Mouse (Mus musculus): ENCODE results near the gene Hyal1. TPM values are rescaled to one million over a fixed set of nuclear protein-coding genes. Genes with fewer than 3 reads are reported as not detected.

Hyal1 gene
- polyA plus RNA-seq, 1 experiment from 2014 or later, result 6.8 TPM

DNA sequence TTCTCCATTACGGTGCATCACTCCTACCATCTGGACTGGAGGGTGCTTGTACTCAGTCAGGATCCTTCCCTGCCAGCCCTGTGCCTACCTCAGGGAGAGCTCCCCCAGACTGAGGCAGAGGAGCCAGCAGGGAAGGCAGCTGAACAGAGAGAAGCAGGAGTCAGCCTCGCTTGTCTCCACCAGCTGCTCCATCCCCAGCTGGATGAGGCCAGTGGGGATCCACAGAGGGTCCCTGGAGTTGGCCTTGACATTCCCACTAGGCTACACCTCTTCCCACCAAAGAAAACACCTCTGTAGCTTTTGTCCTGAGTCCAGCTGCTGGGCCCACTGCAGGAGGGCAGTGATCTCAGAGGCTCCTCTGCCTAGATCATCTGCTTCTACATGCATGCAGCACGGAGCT, 48.2 kb downstream of the Hyal1 start:
- no peaks in the 10 kb centered on the region for H3K9me3 ChIP-seq
- 79% methylated on average over 3 of the region's 3 CpGs for WGBS
- H3K27ac ChIP-seq, result peak overlapping the region; percentile 56
- H3K36me3 ChIP-seq, result peaks cover 63% of the 10 kb centered on the region
- no peaks in the 10 kb centered on the region for H3K27me3 ChIP-seq (ENCODE audit: insufficient read depth, poor library complexity, severe bottlenecking)
- no peak overlapping the region for H3K4me3 ChIP-seq
- peaks cover 72% of the 10 kb centered on the region for H3K4me1 ChIP-seq
- DNase-seq (ENCODE audit: low spot score), result no peak

DNA sequence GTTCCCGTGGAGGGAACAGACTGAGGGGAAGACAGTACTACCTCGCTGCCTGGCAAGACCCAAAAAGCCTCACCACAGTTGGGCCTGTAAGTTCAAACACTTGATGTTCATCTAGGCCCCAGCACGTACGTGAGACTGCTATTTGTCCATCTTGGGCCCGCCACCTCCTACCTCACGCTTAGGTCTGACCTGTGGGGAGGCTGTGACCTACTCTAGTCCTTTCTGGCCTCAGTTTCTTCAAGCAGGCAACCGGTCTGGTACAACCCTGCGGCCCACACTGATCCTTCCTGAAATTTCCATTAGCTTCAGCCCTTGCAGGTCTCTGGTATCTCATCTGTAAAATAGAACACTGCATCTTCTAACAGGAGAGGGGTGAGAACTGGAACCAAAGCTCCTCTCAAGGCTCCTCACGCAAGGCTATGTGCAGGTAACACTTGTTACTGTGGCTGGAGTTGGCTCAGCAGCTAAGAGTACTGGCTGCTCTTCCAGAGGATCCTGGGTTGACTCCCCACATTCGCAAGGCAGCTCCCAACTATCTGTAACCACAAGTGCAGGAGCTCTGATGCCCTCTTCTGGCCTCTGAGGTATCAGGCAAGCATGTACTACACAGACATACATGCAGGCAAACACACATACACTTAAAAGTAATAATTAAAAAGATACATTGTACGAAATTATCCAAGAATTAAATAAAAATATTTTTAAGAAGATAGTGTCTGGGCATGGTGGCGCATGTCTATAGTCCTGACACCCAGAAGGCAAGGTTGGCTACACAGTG, 48.8 kb downstream of the Hyal1 start:
- H3K9me3 ChIP-seq, result no peaks in the 10 kb centered on the region
- WGBS, result 85% methylated on average over 12 of the region's 12 CpGs
- peak overlapping the region; percentile 90 for H3K27ac ChIP-seq
- H3K4me1 ChIP-seq, result peaks cover 72% of the 10 kb centered on the region
- DNase-seq (ENCODE audit: low spot score), result no peak
- H3K27me3 ChIP-seq (ENCODE audit: insufficient read depth, poor library complexity, severe bottlenecking), result no peaks in the 10 kb centered on the region
- H3K4me3 ChIP-seq, result no peak overlapping the region
- H3K36me3 ChIP-seq, result peaks cover 57% of the 10 kb centered on the region

DNA sequence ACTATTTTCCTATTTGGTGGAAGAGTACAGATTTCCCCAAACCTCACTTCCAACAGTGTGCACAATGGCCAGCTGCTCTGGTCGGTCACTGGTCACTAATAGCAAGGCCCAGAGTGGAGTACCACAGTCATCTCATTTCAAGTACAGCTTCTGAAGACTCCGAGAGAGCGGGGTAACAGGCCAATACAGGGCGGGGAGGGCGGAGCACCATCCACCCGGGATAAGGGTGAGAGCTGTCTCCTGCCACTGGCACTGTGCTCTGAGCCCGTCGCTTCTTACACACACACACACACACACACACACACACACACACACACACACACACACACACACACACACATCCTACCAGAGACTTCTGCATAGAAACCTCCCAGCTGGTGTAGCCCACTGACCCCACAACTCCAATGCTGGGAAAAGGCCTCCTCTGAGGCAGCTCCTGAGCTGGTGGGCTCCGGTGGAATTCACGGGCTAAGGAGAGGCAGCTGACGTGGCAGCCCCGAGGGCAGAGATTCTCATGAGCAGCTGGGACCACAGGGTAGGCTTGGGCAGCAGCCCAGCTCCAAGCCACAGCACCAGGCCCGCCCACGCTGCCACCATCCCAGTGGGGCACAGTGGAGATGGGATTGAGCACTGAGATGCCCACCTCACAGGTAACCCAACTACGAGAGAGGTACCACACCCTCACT, 49.6 kb downstream of the Hyal1 start:
- H3K36me3 ChIP-seq, result peaks cover 55% of the 10 kb centered on the region
- H3K27me3 ChIP-seq (ENCODE audit: insufficient read depth, poor library complexity, severe bottlenecking), result no peaks in the 10 kb centered on the region
- 51% methylated on average over 14 of the region's 15 CpGs for WGBS
- H3K4me1 ChIP-seq, result peaks cover 74% of the 10 kb centered on the region
- no peaks in the 10 kb centered on the region for H3K9me3 ChIP-seq
- no peak for DNase-seq (ENCODE audit: low spot score)
- H3K4me3 ChIP-seq, result peak overlapping the region; percentile 42
- H3K27ac ChIP-seq, result peak overlapping the region; percentile 90

DNA sequence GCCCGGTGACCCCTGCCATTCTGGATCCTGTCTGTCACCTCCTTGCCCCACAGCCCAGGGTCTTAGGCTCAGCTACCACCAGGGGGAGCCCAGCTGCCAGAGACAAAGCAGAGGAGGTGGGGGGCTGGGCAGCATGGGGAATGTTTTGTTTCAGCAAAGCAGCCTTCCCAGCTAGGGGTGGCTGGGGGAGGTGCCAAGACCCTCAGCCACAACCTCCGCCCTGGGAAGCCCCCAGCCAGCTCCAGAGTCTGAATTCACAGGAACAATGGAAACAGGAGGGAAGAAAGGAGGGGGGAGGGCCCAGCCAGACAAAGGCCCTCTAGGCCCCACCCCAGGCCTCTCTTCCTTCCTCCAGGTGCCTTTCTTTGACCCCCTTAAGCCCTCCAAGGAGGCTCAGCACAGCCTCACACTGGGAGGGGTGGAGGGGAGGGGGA, 50.1 kb downstream of the Hyal1 start:
- Histone ChIP-seq H3K27ac (peak overlapping the region; percentile 90), H3K36me3 (peaks cover 57% of the 10 kb centered on the region), H3K4me3 (peak overlapping the region; percentile 42), H3K9me3 (no peaks in the 10 kb centered on the region), H3K4me1 (peaks cover 79% of the 10 kb centered on the region), H3K27me3 (ENCODE audit: insufficient read depth, poor library complexity, severe bottlenecking) (no peaks in the 10 kb centered on the region)
- peak; percentile 92 for DNase-seq (ENCODE audit: low spot score)
- 0% methylated on average over 2 of the region's 2 CpGs for WGBS

DNA sequence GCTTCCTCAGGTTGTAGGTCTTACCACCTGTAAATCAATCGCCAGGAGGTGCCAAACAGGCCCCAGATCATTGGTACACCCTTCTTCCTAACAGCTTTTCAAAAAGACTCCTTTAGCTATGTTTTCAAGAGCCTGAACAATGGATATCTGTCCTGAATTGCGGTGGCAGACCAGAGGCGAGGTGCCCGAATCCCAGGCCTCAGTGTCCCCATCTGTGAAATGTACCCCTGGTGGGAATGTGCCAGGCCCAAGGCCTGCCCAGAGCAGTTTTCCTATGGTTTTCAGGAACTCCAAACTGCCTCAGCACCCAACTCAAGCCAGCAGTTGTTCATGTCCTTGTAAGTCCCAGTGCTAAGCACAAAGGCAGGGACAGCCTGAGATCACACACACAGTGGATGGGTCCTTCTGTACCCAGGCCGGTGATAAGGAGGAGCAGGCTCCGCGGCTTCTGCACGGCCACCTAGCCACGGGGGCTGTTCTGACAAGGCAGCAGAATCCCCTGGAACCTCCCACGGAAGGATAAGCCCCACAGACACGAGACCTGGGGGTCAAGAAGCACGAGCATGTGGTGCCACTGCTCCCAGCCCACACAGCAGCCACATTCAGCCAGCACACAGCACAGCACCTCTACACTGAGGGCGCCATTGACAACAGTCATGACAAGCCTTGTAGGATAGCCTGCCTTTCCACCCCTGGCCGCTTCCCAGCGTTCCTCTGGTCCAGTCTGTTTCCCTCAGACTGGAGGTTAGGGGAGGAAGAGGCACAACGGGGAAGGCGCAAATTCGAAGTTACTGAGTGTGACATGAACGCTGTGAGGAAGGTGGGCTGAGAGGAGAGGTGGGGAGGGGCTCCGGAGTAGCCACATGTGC, 50.9 kb downstream of the Hyal1 start:
- H3K36me3 ChIP-seq, result peaks cover 55% of the 10 kb centered on the region
- DNase-seq (ENCODE audit: low spot score), result no peak
- peak overlapping the region; percentile 90 for H3K27ac ChIP-seq
- no peaks in the 10 kb centered on the region for H3K27me3 ChIP-seq (ENCODE audit: insufficient read depth, poor library complexity, severe bottlenecking)
- peaks cover 87% of the 10 kb centered on the region for H3K4me1 ChIP-seq
- H3K4me3 ChIP-seq, result peak overlapping the region; percentile 42
- no peaks in the 10 kb centered on the region for H3K9me3 ChIP-seq
- 31% methylated on average over 20 of the region's 20 CpGs for WGBS

DNA sequence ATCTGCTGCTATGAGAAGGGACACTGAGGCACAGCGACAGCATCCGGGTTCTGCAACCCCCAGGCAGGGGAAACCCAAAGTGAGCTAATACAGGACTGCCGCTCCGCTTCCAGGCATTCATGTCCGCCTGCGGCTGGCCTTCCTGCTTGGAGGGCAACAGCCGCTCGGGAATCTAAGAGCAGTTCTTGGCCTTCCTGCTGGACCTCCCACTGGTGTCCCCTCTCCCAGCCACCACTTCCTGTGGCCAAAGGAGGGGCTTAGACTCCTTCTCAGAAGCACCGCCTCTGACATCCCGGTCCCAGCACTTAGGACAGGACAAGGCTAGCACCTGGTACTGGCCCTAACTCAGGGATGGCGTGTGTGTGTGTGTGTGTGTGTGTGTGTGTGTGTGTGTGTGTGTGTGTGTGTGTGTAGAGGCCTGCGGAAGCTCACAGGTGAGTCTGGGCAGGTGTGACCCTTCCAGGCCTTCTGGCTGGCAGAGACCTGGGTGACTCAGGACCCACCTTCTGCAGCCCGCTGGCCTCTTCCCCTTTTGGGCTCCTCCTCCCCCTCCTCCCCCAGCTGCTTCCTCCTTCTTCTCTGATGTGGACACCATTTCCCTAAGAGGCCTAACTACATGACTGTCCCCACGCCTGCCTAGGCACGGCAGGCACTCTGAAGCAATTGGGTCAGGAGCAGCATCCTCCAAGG, 52.1 kb downstream of the Hyal1 start:
- H3K27me3 ChIP-seq (ENCODE audit: insufficient read depth, poor library complexity, severe bottlenecking), result no peaks in the 10 kb centered on the region
- 44% methylated on average over 13 of the region's 15 CpGs for WGBS
- H3K4me1 ChIP-seq, result peaks cover 94% of the 10 kb centered on the region
- peak overlapping the region; percentile 42; the same call in 1 of the 2 replicates for H3K4me3 ChIP-seq
- H3K27ac ChIP-seq, result peak overlapping the region; percentile 90
- no peak for DNase-seq (ENCODE audit: low spot score)
- no peaks in the 10 kb centered on the region for H3K9me3 ChIP-seq
- peaks cover 45% of the 10 kb centered on the region for H3K36me3 ChIP-seq

DNA sequence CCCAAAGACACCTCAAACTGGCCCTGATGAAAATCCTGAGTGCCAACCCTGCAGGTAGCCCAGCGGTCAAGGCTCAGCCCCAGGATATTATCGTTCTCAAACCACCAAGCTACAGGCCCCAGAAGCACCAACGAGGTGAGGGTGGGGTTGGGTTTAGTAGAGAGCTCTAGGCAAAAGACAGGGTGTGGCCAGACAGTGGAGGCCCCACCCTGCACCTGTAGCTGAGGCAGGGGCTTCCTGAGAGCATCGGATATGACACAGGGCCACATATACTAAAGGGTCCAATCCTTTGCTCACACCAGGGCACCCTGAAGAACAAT, 52.6 kb downstream of the Hyal1 start:
- Histone ChIP-seq H3K9me3 (no peaks in the 10 kb centered on the region), H3K36me3 (peaks cover 40% of the 10 kb centered on the region), H3K4me1 (peaks cover 94% of the 10 kb centered on the region), H3K27ac (peak overlapping the region; percentile 90), H3K27me3 (ENCODE audit: insufficient read depth, poor library complexity, severe bottlenecking) (no peaks in the 10 kb centered on the region), H3K4me3 (peak overlapping the region; percentile 42; the same call in 1 of the 2 replicates)
- 33% methylated on average over 4 of the region's 4 CpGs for WGBS
- DNase-seq (ENCODE audit: low spot score), result no peak

DNA sequence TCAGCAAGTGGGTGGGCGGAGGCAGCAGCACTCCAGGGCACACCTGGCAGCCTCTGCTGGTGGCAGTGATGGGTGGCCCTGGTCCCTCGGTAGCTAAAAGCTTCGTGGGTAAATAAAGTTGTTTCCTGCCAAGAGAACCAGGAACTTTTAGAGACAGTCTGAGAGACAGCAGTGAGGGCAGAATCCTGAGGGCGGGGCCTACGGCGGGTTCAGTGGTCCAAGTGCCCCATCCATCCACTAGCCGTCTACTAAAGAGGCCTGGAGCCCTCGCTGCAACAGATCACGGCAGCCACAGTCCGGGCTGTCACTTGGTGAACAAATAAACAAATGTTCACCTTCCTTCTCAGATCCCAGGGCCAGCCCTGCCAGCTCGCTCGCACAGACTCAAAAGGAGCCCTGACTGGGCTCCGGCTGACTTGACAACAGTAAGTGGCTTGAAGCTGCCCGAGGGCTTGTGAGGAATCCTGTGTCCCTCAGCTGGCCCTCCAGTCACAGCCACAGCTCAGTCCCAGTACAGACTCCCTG, 53.2 kb downstream of the Hyal1 start:
- Histone ChIP-seq H3K27me3 (ENCODE audit: insufficient read depth, poor library complexity, severe bottlenecking) (no peaks in the 10 kb centered on the region), H3K9me3 (no peaks in the 10 kb centered on the region), H3K4me1 (peaks cover 89% of the 10 kb centered on the region), H3K36me3 (peaks cover 34% of the 10 kb centered on the region), H3K27ac (peak overlapping the region; percentile 83), H3K4me3 (peak overlapping the region; percentile 33)
- no peak for DNase-seq (ENCODE audit: low spot score)
- 20% methylated on average over 14 of the region's 14 CpGs for WGBS

DNA sequence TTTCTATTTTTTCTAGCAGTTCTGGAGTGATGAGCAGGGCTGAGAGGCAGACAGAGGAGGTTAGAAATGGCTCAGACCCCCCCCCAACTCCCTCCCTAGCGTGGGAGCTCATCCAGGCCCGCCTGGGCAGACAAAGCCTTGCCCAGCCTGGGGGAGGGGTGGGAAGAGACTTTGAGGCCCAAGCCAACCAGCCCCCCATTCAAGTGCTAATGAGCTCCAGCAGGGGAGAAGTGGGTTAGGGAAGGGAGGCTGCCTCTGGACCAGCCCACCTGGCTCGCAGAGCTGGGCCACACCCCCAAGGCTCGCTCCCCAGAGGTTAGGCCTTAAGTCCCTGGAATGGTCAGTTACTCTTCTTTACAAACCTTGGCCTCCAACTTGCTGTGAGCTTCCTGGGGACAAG, 53.8 kb downstream of the Hyal1 start:
- WGBS, result 6% methylated on average over 4 of the region's 4 CpGs
- peaks cover 28% of the 10 kb centered on the region for H3K36me3 ChIP-seq
- no peak for DNase-seq (ENCODE audit: low spot score)
- H3K27ac ChIP-seq, result peak overlapping the region; percentile 83
- peaks cover 88% of the 10 kb centered on the region for H3K4me1 ChIP-seq
- H3K27me3 ChIP-seq (ENCODE audit: insufficient read depth, poor library complexity, severe bottlenecking), result no peaks in the 10 kb centered on the region
- no peaks in the 10 kb centered on the region for H3K9me3 ChIP-seq
- peak overlapping the region; percentile 33 for H3K4me3 ChIP-seq

Other genes starting within 250 kb of the Hyal1 start
- 13.4 and 14.6 TPM in 2 replicates for gene Hemk1, start 238.6 kb upstream of the Hyal1 start, polyA plus RNA-seq (2016; fragmentation: Nextera tagmentation; extraction: Ambion mirVana)
- 0.74 and 1.2 TPM in 2 replicates for gene 6430571L13Rik, start 236.3 kb upstream of the Hyal1 start, polyA plus RNA-seq (2016; fragmentation: Nextera tagmentation; extraction: Ambion mirVana)
- gene Cacna2d2, start 177.3 kb upstream of the Hyal1 start, polyA plus RNA-seq (2016; fragmentation: Nextera tagmentation; extraction: Ambion mirVana), result 6.8 TPM in 2 replicates
- gene Tmem115, start 43.0 kb upstream of the Hyal1 start, polyA plus RNA-seq (2016; fragmentation: Nextera tagmentation; extraction: Ambion mirVana), result 42.7 and 46.8 TPM in 2 replicates
- gene Cyb561d2, start 34.7 kb upstream of the Hyal1 start, polyA plus RNA-seq (2016; fragmentation: Nextera tagmentation; extraction: Ambion mirVana), result 24.1 and 24.5 TPM in 2 replicates
- 28.3 and 33.1 TPM in 2 replicates for gene Nprl2, start 34.7 kb upstream of the Hyal1 start, polyA plus RNA-seq (2016; fragmentation: Nextera tagmentation; extraction: Ambion mirVana)
- gene Zmynd10, start 29.6 kb upstream of the Hyal1 start, polyA plus RNA-seq (2016; fragmentation: Nextera tagmentation; extraction: Ambion mirVana), result 0.17 TPM in 1 of 2 replicates, not detected in the other
- 50.5 and 51.7 TPM in 2 replicates for gene Rassf1, start 25.4 kb upstream of the Hyal1 start, polyA plus RNA-seq (2016; fragmentation: Nextera tagmentation; extraction: Ambion mirVana)
- 64.7 and 70.0 TPM in 2 replicates for gene Tusc2, start 13.7 kb upstream of the Hyal1 start, polyA plus RNA-seq (2016; fragmentation: Nextera tagmentation; extraction: Ambion mirVana)
- gene Hyal2, start 9.0 kb upstream of the Hyal1 start, polyA plus RNA-seq (2016; fragmentation: Nextera tagmentation; extraction: Ambion mirVana), result 116 and 128 TPM in 2 replicates
- gene Naa80, start 2.0 kb downstream of the Hyal1 start, polyA plus RNA-seq (2016; fragmentation: Nextera tagmentation; extraction: Ambion mirVana), result 14.8 and 15.3 TPM in 2 replicates
- 0.36 and 0.70 TPM in 2 replicates for gene Hyal3, start 3.9 kb downstream of the Hyal1 start, polyA plus RNA-seq (2016; fragmentation: Nextera tagmentation; extraction: Ambion mirVana)
- 58.0 and 62.8 TPM in 2 replicates for gene Ifrd2, start 10.7 kb downstream of the Hyal1 start, polyA plus RNA-seq (2016; fragmentation: Nextera tagmentation; extraction: Ambion mirVana)
- gene Sema3b, start 32.3 kb downstream of the Hyal1 start, polyA plus RNA-seq (2016; fragmentation: Nextera tagmentation; extraction: Ambion mirVana), result 4.9 and 8.2 TPM in 2 replicates
- gene Gnai2, start 58.4 kb downstream of the Hyal1 start, polyA plus RNA-seq (2016; fragmentation: Nextera tagmentation; extraction: Ambion mirVana), result 359 and 404 TPM in 2 replicates
- 4.2 and 4.5 TPM in 2 replicates for gene Slc38a3, start 92.6 kb downstream of the Hyal1 start, polyA plus RNA-seq (2016; fragmentation: Nextera tagmentation; extraction: Ambion mirVana)
- 1.2 and 3.2 TPM in 2 replicates for gene Gnat1, start 102.8 kb downstream of the Hyal1 start, polyA plus RNA-seq (2016; fragmentation: Nextera tagmentation; extraction: Ambion mirVana)
- 4.7 and 13.2 TPM in 2 replicates for gene Sema3f, start 133.5 kb downstream of the Hyal1 start, polyA plus RNA-seq (2016; fragmentation: Nextera tagmentation; extraction: Ambion mirVana)
- 131 and 159 TPM in 2 replicates for gene Rbm5, start 194.1 kb downstream of the Hyal1 start, polyA plus RNA-seq (2016; fragmentation: Nextera tagmentation; extraction: Ambion mirVana)

All from heart, embryonic 10.5 days (tissue).